Mouse (Mus musculus): ENCODE measurements around the gene Hoxa10. TPM values are rescaled to one million over a fixed set of nuclear protein-coding genes. Genes with fewer than 3 reads are reported as not detected.

Hoxa10 gene
- polyA plus RNA-seq, 2 experiments = 0.04 TPM; not detected in 1

DNA sequence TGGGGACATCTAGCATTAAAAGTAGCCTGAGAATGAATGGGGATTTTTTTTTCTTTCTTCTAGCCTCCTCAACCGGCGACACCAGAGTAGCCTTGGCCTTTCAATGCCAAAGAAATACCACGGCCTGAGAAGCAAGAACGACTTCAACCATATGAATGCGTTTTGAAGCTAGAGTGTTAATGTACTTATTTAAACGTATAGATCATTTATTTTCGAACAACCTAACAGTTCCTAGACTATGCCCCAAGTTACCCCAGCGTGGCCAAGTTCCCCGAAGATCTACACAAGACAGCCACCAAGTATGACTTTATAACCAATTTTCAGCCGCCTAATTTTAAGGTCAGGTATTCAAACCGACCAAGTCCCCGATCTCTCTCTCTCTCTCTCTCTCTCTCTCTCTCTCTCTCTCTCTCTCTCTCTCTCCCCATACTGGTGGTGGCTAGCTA, 19.8 kb downstream of the Hoxa10 start:
- ATAC-seq (ENCODE audit: insufficient read depth) = no peak
- peak overlapping the region; percentile 49 to 51; a peak in 3 of 4 replicates for H3K4me3 ChIP-seq (ENCODE audit: insufficient read depth in 1 of 2, low read depth in 2 of 2, low read length in 2 of 2)
- H3K9me3 ChIP-seq (ENCODE audit: control insufficient read depth, low read length) = no peaks in the 10 kb centered on the region
- peaks cover 100% of the 10 kb centered on the region for H3K27me3 ChIP-seq (ENCODE audit: control insufficient read depth, insufficient read depth, low read length)
- H3K4me2 ChIP-seq (ENCODE audit: low read depth) = peak overlapping the region; percentile 69
- H3K36me3 ChIP-seq (replicated peaks; ENCODE audit: control insufficient read depth, insufficient read depth, low read depth) = no peaks in the 10 kb centered on the region
- DNase-seq (ENCODE audit: low read depth in 3 of 3, low spot score in 3 of 3) = no peak
- 7% methylated on average over 12 of the region's 12 CpGs for WGBS (ENCODE audit: insufficient replicate concordance)
- TF ChIP-seq CTCF (IDR thresholded peaks at IDR 0.05; ENCODE audit: low read depth) (no peak), EP300 (IDR thresholded peaks at IDR 0.05; ENCODE audit: low read depth) (no peak)
- H3K4me1 ChIP-seq (replicated peaks; ENCODE audit: control insufficient read depth in 2 of 2, insufficient read depth in 2 of 2, low read length in 1 of 2) = no peaks in the 10 kb centered on the region
- H3K27ac ChIP-seq = no peak overlapping the region
- no peak overlapping the region for H3K9ac ChIP-seq (replicated peaks)

DNA sequence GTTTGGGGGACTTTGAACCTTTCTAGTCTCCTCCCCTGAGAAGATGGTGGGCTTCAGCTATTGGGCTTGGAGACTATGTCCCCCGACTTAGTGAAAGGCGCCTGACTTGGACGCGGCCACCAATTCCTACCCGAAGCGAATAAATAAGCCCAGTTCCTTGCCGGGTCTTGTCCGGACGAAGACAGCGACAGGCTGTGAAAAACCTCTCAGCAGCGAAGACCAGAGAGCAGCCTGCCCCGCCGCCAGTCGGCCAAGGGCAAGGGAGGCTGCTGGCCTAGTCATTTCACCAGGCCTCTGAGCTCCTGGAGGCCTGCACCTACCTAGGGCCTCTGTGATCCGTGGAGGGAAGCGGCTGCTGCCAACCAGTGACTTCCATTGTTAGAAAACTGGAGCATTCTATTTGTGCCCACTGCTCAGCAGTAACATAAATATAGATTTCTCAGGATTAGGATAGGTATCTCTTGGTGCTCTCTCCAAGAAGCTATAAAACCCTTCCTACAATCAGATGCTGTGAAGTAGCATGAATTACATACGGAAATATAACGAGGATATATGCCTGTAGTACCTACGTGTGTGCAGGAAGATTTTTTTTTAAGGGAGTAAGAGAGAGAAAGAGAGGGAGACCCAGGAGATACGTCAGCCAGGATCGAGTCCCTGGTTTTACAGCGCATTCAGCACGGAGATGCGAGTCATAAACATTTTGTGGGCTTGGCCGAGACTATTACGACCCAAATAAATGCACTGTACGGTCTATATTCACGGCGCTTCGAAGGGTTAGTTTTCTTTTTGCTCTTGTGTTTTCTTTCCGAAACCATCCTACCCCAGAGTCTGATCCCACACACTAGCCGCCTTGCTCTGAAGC, 20.4 kb downstream of the Hoxa10 start:
- TF ChIP-seq EP300 (IDR thresholded peaks at IDR 0.05; ENCODE audit: low read depth) (no peak), CTCF (IDR thresholded peaks at IDR 0.05; ENCODE audit: low read depth) (no peak)
- H3K4me3 ChIP-seq (ENCODE audit: insufficient read depth in 1 of 2, low read depth in 2 of 2, low read length in 2 of 2) = no peak overlapping the region
- DNase-seq (ENCODE audit: low read depth in 3 of 3, low spot score in 3 of 3) (no peak), ATAC-seq (ENCODE audit: insufficient read depth) (no peak)
- H3K36me3 ChIP-seq (replicated peaks; ENCODE audit: control insufficient read depth, insufficient read depth, low read depth) = no peaks in the 10 kb centered on the region
- peaks cover 100% of the 10 kb centered on the region for H3K27me3 ChIP-seq (ENCODE audit: control insufficient read depth, insufficient read depth, low read length)
- H3K9me3 ChIP-seq (ENCODE audit: control insufficient read depth, low read length) = no peaks in the 10 kb centered on the region
- no peaks in the 10 kb centered on the region for H3K4me1 ChIP-seq (replicated peaks; ENCODE audit: control insufficient read depth in 2 of 2, insufficient read depth in 2 of 2, low read length in 1 of 2)
- no peak overlapping the region for H3K27ac ChIP-seq
- H3K4me2 ChIP-seq (ENCODE audit: low read depth) = no peak overlapping the region
- 27% methylated on average over 32 of the region's 32 CpGs for WGBS (ENCODE audit: insufficient replicate concordance)
- H3K9ac ChIP-seq (replicated peaks) = no peak overlapping the region

DNA sequence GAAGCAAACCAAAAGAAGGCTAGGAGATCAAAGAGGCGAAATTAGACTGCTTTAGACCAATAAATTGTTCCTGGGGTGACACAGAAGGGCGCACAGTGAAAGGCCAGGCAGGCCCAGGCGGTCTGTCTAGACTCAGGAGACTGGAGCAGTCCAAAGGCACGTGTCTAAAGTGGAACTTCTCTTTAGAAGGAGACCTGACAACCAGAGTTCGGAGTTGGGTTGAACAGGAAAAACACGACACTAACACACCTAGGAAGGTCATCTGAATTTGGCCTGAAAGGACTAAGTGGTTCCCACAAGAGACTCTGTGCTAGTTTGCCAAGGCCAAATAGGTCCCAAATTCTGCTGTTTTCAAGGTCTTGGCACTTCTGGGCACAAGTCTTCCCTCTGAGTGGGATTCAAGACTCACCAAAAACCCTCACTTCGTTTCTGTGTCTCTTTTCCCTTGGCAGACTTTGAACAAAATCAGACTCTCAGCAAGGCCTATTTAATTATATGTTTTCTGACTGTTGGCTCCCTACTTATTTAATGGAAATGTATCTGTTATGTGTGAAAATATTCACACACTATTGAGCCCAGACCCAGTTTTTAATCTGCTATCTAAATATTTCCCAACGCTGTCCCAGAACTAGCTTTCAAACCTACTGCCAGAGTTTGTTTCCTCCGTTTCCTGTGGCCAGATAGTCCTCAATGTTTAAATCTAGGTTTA, 21.3 kb downstream of the Hoxa10 start:
- H3K36me3 ChIP-seq (replicated peaks; ENCODE audit: control insufficient read depth, insufficient read depth, low read depth) = no peaks in the 10 kb centered on the region
- no peak overlapping the region for H3K27ac ChIP-seq
- H3K9ac ChIP-seq (replicated peaks) = no peak overlapping the region
- no peak overlapping the region for H3K4me2 ChIP-seq (ENCODE audit: low read depth)
- DNase-seq (ENCODE audit: low read depth in 3 of 3, low spot score in 3 of 3) (no peak), ATAC-seq (ENCODE audit: insufficient read depth) (no peak)
- no peaks in the 10 kb centered on the region for H3K9me3 ChIP-seq (ENCODE audit: control insufficient read depth, low read length)
- no peak overlapping the region for H3K4me3 ChIP-seq (ENCODE audit: insufficient read depth in 1 of 2, low read depth in 2 of 2, low read length in 2 of 2)
- WGBS (ENCODE audit: insufficient replicate concordance) = 39% methylated on average over 9 of the region's 9 CpGs
- TF ChIP-seq CTCF (IDR thresholded peaks at IDR 0.05; ENCODE audit: low read depth) = no peak
- TF ChIP-seq EP300 (IDR thresholded peaks at IDR 0.05; ENCODE audit: low read depth) = no peak
- H3K27me3 ChIP-seq (ENCODE audit: control insufficient read depth, insufficient read depth, low read length) = peaks cover 100% of the 10 kb centered on the region
- no peaks in the 10 kb centered on the region for H3K4me1 ChIP-seq (replicated peaks; ENCODE audit: control insufficient read depth in 2 of 2, insufficient read depth in 2 of 2, low read length in 1 of 2)

DNA sequence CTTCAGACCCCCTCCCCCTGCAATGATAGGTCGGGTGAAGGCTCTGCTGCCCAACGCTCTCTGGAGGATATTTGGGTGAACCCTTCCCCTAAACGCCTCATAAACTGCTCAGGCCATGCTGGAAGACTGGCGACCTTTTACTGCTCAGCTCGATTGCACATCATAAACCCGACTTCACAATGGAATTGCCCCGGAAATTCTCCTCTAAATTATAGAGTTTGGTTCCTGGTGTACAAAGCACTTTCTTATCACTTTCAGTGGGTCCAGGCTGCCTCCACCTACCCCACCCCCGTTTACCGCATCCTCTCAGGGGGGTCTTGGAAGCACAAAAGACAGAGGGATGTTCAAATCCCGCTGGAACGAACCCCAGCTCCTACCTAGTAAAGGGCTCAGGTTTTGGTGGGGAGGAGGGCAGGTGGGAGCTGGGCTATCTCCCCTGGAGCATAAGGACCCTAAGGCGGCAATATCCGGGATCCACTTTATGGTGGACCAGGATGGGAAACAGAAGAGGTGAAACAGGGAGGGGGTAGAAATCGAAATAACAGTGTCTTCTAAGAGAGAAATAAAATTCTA, 21.9 kb downstream of the Hoxa10 start:
- no peak for ATAC-seq (ENCODE audit: insufficient read depth)
- DNase-seq (ENCODE audit: low read depth in 3 of 3, low spot score in 3 of 3) = no peak

More for the DNA sequence above, 21.9 kb downstream of the Hoxa10 start:
- 29% methylated on average over 14 of the region's 14 CpGs for WGBS (ENCODE audit: insufficient replicate concordance)
- H3K36me3 ChIP-seq (replicated peaks; ENCODE audit: control insufficient read depth, insufficient read depth, low read depth) = no peaks in the 10 kb centered on the region
- H3K9ac ChIP-seq (replicated peaks) = no peak overlapping the region
- no peak overlapping the region for H3K27ac ChIP-seq
- no peaks in the 10 kb centered on the region for H3K4me1 ChIP-seq (replicated peaks; ENCODE audit: control insufficient read depth in 2 of 2, insufficient read depth in 2 of 2, low read length in 1 of 2)
- H3K4me3 ChIP-seq (ENCODE audit: insufficient read depth in 1 of 2, low read depth in 2 of 2, low read length in 2 of 2) = no peak overlapping the region
- peaks cover 100% of the 10 kb centered on the region for H3K27me3 ChIP-seq (ENCODE audit: control insufficient read depth, insufficient read depth, low read length)
- no peak for TF ChIP-seq CTCF (IDR thresholded peaks at IDR 0.05; ENCODE audit: low read depth)
- no peaks in the 10 kb centered on the region for H3K9me3 ChIP-seq (ENCODE audit: control insufficient read depth, low read length)
- H3K4me2 ChIP-seq (ENCODE audit: low read depth) = no peak overlapping the region
